Comparison of ENCODE assay signal across 12 mouse cellular contexts in the genomic region with DNA sequence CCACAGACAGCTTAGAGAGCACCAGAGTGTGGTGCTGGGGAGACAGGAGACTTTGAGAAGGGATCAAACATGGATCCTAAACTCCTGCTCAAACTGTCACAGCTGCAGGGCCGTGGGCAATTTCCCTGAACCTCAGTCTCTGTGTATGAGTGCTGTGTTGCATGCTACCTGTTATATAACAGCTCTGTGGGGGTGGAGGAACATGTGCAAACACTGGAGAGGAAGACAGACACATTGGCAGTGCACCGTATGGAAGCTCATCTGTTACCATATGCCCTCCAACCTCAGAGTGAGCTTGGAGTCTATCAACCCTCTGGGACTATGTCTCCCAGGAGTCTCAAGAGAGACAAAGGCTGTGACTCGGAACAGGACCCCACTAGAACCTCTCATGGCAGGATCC. TPM values are rescaled to one million over a fixed set of nuclear protein-coding genes. Genes with fewer than 3 reads are reported as not detected.
"Had no signal": no experiment of that assay in that cellular context is flagged by ENCODE, and none has a peak within 500 bp of the region (broad histone marks: within the 10 kb centered on the region; RNA-seq: fewer than 3 reads in every experiment).

No protein-coding gene starts in this region.

- DNase-seq: kidney, adult 11 months; kidney, postnatal 25 days; left cerebral cortex, postnatal 4 days; lung, adult 2 months; midbrain, embryonic 14.5 days; right cerebral cortex, postnatal 4 days; spleen, adult 18-20 months; thymus, postnatal 36 days had no signal

- ATAC-seq: hindbrain, postnatal 0 days had no signal

RNA-seq across cellular contexts. Expression of gene Prr23a1, which starts 36.4 kb away (rescaled TPM):
- total RNA-seq: hindbrain, postnatal 0 days; layer of hippocampus, adult 2 months; left cerebral cortex, adult 8-10 months; left cerebral cortex, postnatal 4 days; megakaryocyte, adult 5-6 weeks had no signal

RNA-seq across cellular contexts. Expression of gene Prr23a2, which starts 50.4 kb away (rescaled TPM):
- total RNA-seq: hindbrain, postnatal 0 days; layer of hippocampus, adult 2 months; left cerebral cortex, adult 8-10 months; left cerebral cortex, postnatal 4 days; megakaryocyte, adult 5-6 weeks had no signal

RNA-seq across cellular contexts. Expression of gene Prr23a3, which starts 58.6 kb away (rescaled TPM):
- total RNA-seq: hindbrain, postnatal 0 days; layer of hippocampus, adult 2 months; left cerebral cortex, adult 8-10 months; left cerebral cortex, postnatal 4 days; megakaryocyte, adult 5-6 weeks had no signal
